12 mouse cellular contexts compared by ENCODE assay signal in genomic region chr19:55621011-55621625, GRCm38 (mm10).
A peak's percentile ranks its signal among the peaks of the same experiment; 100 is the strongest.
DNase-seq lines count a peak whose midpoint lies in the region; ATAC-seq and TF ChIP-seq lines count a peak whose summit lies in the region.
"Had no signal": no experiment of that assay in that cellular context is flagged by ENCODE, and none has a peak within 500 bp of the region (broad histone marks: within the 10 kb centered on the region; RNA-seq: fewer than 3 reads in every experiment).

No protein-coding gene starts in this region.

- H3K4me3 ChIP-seq in brown adipose tissue, adult 24 weeks (ENCODE audit: insufficient read depth, low read depth, low read length) = no peak overlapping the region
- H3K4me3 ChIP-seq in kidney, embryonic 16.5 days (ENCODE audit: low read length) = no peak overlapping the region
- H3K4me3 ChIP-seq in forebrain, embryonic 12.5 days (replicated peaks) = no peak overlapping the region
- no peak overlapping the region for H3K4me3 ChIP-seq in thymus, adult 2 months (ENCODE audit: control insufficient read depth, insufficient read depth, low read length)
- H3K4me3 ChIP-seq: heart, embryonic 13.5 days had no signal

- TF ChIP-seq POLR2A in thymus, adult 2 months (IDR thresholded peaks at IDR 0.05; ENCODE audit: control insufficient read depth, extremely low read depth, insufficient read depth, low read length, poor library complexity) = no peak

- no peak overlapping the region for H3K9ac ChIP-seq in kidney, embryonic 16.5 days (replicated peaks; ENCODE audit: low read length)
- no peak overlapping the region for H3K9ac ChIP-seq in forebrain, embryonic 12.5 days
- H3K9ac ChIP-seq: heart, embryonic 13.5 days; liver, embryonic 14.5 days had no signal

- ATAC-seq in cerebellum, adult (ENCODE audit: insufficient number of reproducible peaks, low FRiP score, low TSS enrichment) = peak; percentile 23; the same call in 1 of the 2 replicates
- ATAC-seq in kidney, embryonic 16.5 days (ENCODE audit: low FRiP score, low TSS enrichment) = 0 out of 2 replicates have a peak, but pooled peaks have one; percentile 10
- ATAC-seq in forebrain, embryonic 12.5 days (ENCODE audit: low FRiP score) = no peak

- TF ChIP-seq CTCF in thymus, adult 2 months (IDR thresholded peaks at IDR 0.05; ENCODE audit: borderline replicate concordance, control insufficient read depth, extremely low read depth, insufficient read depth, low read length, poor library complexity) = no peak

- 54% methylated on average over 12 of the region's 12 CpGs for WGBS in kidney, embryonic 16.5 days
- 80% methylated on average over 12 of the region's 12 CpGs for WGBS in forebrain, embryonic 12.5 days
- 94% methylated on average over 12 of the region's 12 CpGs for WGBS in thymus, adult 2 months

- H3K4me2 ChIP-seq in kidney, embryonic 16.5 days (replicated peaks; ENCODE audit: low read depth, low read length) = no peak overlapping the region
- no peak overlapping the region for H3K4me2 ChIP-seq in forebrain, embryonic 12.5 days
- H3K4me2 ChIP-seq: heart, embryonic 13.5 days had no signal

- H3K36me3 ChIP-seq in kidney, embryonic 16.5 days (ENCODE audit: insufficient read depth, low read length) = no peaks in the 10 kb centered on the region
- no peaks in the 10 kb centered on the region for H3K36me3 ChIP-seq in forebrain, embryonic 12.5 days (replicated peaks)
- H3K36me3 ChIP-seq in thymus, adult 2 months (ENCODE audit: control insufficient read depth, insufficient read depth, low read length) = no peaks in the 10 kb centered on the region
- H3K36me3 ChIP-seq: heart, embryonic 13.5 days had no signal

- no peak for DNase-seq in cerebellum, adult 8-10 months
- DNase-seq in layer of hippocampus, adult 8-10 months (ENCODE audit: low spot score in 2 of 2) = peak; percentile 16 to 26
- no peak for DNase-seq in layer of hippocampus, postnatal 10 days (ENCODE audit: low spot score in 2 of 2)
- DNase-seq in thymus, adult 2 months = no peak
- DNase-seq: adrenal gland, adult 8-10 months had no signal

- peak overlapping the region; percentile 31; the same call in 1 of the 2 replicates for H3K27ac ChIP-seq in brown adipose tissue, adult 24 weeks (replicated peaks; ENCODE audit: low read depth, low read length)
- no peak overlapping the region for H3K27ac ChIP-seq in kidney, embryonic 16.5 days (ENCODE audit: low read length)
- H3K27ac ChIP-seq in forebrain, embryonic 12.5 days = no peak overlapping the region
- H3K27ac ChIP-seq in thymus, adult 2 months (ENCODE audit: control insufficient read depth, insufficient read depth, low read length) = no peak overlapping the region
- H3K27ac ChIP-seq: heart, embryonic 13.5 days; liver, embryonic 14.5 days had no signal

- H3K4me1 ChIP-seq in brown adipose tissue, adult 24 weeks (ENCODE audit: control insufficient read depth, insufficient read depth, insufficient read length, low read length) = peaks cover 5% of the 10 kb centered on the region
- peaks cover 34% of the 10 kb centered on the region for H3K4me1 ChIP-seq in kidney, embryonic 16.5 days (ENCODE audit: insufficient read depth, low read length)
- peaks cover 39% of the 10 kb centered on the region for H3K4me1 ChIP-seq in forebrain, embryonic 12.5 days
- H3K4me1 ChIP-seq in thymus, adult 2 months (replicated peaks; ENCODE audit: control insufficient read depth, insufficient read depth, low read length) = no peaks in the 10 kb centered on the region

- no peaks in the 10 kb centered on the region for H3K27me3 ChIP-seq in kidney, embryonic 16.5 days (ENCODE audit: insufficient read depth, low read length)
- peaks cover 53% of the 10 kb centered on the region for H3K27me3 ChIP-seq in forebrain, embryonic 12.5 days
- H3K27me3 ChIP-seq in thymus, adult 2 months (ENCODE audit: control insufficient read depth, insufficient read depth, low read length) = no peaks in the 10 kb centered on the region
- H3K27me3 ChIP-seq: heart, embryonic 13.5 days had no signal

- H3K9me3 ChIP-seq in kidney, embryonic 16.5 days (ENCODE audit: low read length) = no peaks in the 10 kb centered on the region
- H3K9me3 ChIP-seq in forebrain, embryonic 12.5 days = no peaks in the 10 kb centered on the region
- H3K9me3 ChIP-seq: G1E; heart, embryonic 13.5 days had no signal

Comparison
In these comparisons a context has a peak if more than half of its experiments do, and no peak if none do; other contexts are left out.
1. DNase-seq: peak in layer of hippocampus, adult 8-10 months (2 of 2); none in cerebellum, adult 8-10 months (single experiment), layer of hippocampus, postnatal 10 days (0 of 2) and thymus, adult 2 months (single experiment).